Mouse (Mus musculus) brain, embryonic 14.5 days (tissue): ENCODE data around the gene Dcaf5.

Experiments
- CTCF ChIP-seq: fragments of 200-500 bp; IDR thresholded peaks from 2 replicates; pipeline ENCODE4 v1.5.1; 2012; ENCODE audit warnings: inconsistent platforms, mild to moderate bottlenecking, moderate library complexity, borderline replicate concordance; ENCODE audit not compliant: insufficient read depth, insufficient read length; ENCODE audit errors: extremely low read depth
- POLR2A ChIP-seq: fragments of 200-500 bp; IDR thresholded peaks from 2 replicates; pipeline ENCODE4 v1.6.1; 2012; ENCODE audit warnings: mild to moderate bottlenecking, inconsistent platforms, borderline replicate concordance; ENCODE audit not compliant: poor library complexity, insufficient read depth, insufficient read length, severe bottlenecking; ENCODE audit errors: extremely low read depth

DNA sequence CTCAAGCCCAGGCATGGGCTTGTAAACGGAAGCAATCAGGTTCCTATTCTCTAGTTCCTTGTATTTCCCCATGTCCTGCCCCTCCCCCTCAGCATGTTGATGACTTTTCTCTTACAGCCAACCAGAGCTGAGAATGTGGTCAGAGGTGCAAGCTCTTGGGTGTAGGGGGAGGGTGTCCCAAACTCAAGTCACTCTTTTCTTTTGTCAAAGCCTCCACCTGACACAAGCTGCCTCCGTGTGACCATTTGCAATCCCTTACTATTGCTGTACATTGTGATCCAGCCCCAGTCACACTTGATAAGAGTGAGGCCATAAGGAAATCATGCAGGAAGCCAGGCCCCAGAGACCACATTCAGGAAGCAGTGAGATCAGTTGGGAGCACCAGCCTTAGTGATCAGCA lies 104.8 kb downstream of the Dcaf5 start:
- TF ChIP-seq CTCF: no peak
- no peak for TF ChIP-seq POLR2A
